Mouse (Mus musculus) stomach, postnatal 0 days (tissue): ENCODE results near the gene Spint3. TPM values are rescaled to one million over a fixed set of nuclear protein-coding genes. Genes with fewer than 3 reads are reported as not detected.

Experiments used
- ATAC-seq: fragments of 200-750 bp; cut with Nextera tagmentation; 2 replicates; pipeline ENCODE4 v1.8.0; 2017; ENCODE audit not compliant: low FRiP score, low TSS enrichment
- DNase-seq: peaks from one replicate; pipeline ENCODE4 v3.0.0-alpha.2; 2016; ENCODE audit warnings: low spot score
- H3K27ac ChIP-seq: fragments of 300-500 bp; sonication (generic); replicated peaks from 2 replicates; pipeline ENCODE4 v1.5.1; 2014; ENCODE audit warnings: mild to moderate bottlenecking, control low read depth
- H3K27me3 ChIP-seq: fragments of 300-500 bp; sonication (generic); 2 replicates; pipeline ENCODE4 v1.6.1; 2014; ENCODE audit warnings: low read length; ENCODE audit not compliant: control insufficient read depth, insufficient read depth
- H3K36me3 ChIP-seq: fragments of 300-500 bp; sonication (generic); 2 replicates; pipeline ENCODE4 v1.6.1; 2014; ENCODE audit warnings: low read length, mixed read lengths; ENCODE audit not compliant: control insufficient read depth, insufficient read depth
- H3K4me1 ChIP-seq: fragments of 300-500 bp; sonication (generic); replicated peaks from 2 replicates; pipeline ENCODE4 v1.6.1; 2014; ENCODE audit warnings: antibody characterized with exemption; ENCODE audit not compliant: control insufficient read depth, insufficient read depth
- H3K4me2 ChIP-seq: fragments of 300-500 bp; sonication (generic); replicated peaks from 2 replicates; pipeline ENCODE4 v1.6.1; 2014; ENCODE audit warnings: low read depth, mild to moderate bottlenecking, control low read depth, moderate library complexity
- H3K4me3 ChIP-seq: fragments of 300-500 bp; sonication (generic); 2 replicates; pipeline ENCODE4 v1.5.1; 2014; ENCODE audit warnings: low read depth, low read length, control low read depth
- H3K9ac ChIP-seq: fragments of 300-500 bp; sonication (generic); 2 replicates; pipeline ENCODE4 v1.6.1; 2014; ENCODE audit warnings: mild to moderate bottlenecking, low read length, control low read depth, mixed read lengths
- H3K9me3 ChIP-seq: fragments of 300-500 bp; sonication (generic); 2 replicates; pipeline ENCODE4 v1.6.1; 2016; ENCODE audit warnings: low read length; ENCODE audit not compliant: control insufficient read depth
- CTCF ChIP-seq: IDR thresholded peaks from 2 replicates; pipeline ENCODE4 v1.5.1; 2016; ENCODE audit warnings: antibody characterized with exemption, low read depth, mild to moderate bottlenecking, moderate library complexity
- EP300 ChIP-seq: optimal IDR thresholded peaks from 2 replicates; pipeline ENCODE3; 2016; ENCODE audit warnings: antibody characterized with exemption
- WGBS: fragments of 180-500 bp; shearing (Covaris S2); extraction: QIAGEN DNeasy Blood & Tissue Kit; methylation state at CpG from one replicate; pipeline ENCODE4 v1.1.7; 2014; 5-methylcytosine and 5-hydroxymethylcytosine counted together
- polyA plus RNA-seq: library from polyadenylated mRNA; unstranded; fragments of >200 nt; fragmentation: Nextera tagmentation; extraction: Ambion mirVana; gene quantifications from 2 replicates; pipeline ENCODE4 v1.2.1, GENCODE M21; 2015

Spint3 gene
- polyA plus RNA-seq, 1 experiment from 2014 or later: not detected

DNA sequence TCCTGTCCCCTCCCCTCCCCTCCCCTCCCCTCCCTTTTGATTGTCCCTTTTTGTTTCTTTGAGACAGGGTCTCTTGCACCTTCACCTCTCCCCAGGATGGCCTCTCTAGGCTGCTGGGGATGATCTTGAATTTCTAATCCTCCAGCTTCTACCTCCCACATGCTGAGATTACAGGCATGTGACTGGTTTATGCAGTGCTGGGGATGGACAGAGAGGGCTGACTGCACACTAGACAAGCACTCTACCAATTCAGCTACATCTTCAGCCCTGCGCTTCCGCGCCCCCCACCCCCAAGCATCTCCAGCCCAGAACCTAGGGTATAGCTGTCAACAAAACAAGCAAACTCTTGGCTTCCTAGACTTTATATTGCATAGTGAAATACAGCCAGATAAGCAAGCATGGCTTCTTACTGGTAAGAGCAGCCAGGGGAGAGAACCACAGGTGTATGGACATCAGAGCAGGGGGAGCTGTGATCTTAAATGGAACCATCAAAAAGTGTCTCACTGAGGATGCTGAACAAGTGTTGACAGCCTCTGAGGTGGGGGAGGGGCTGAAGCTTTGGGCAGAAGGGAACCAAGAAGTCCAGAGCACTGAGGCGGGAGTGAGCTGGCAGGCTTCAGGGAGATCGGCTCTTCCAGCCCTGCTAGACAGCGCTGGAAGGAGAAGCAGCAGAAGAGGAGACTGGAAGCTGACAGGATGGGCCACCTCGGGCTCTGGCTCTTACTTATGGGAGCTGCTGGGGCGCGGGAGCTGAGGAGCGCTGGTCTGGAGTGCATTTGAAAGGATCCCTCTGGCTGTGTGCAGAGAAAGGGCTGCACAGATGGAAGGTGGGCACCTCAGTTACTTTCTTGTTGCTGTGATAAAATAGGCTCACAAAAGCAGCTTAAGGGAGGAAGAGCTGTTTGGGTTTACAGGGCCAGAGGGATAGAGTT, 23.0 kb downstream of the Spint3 start:
- Histone ChIP-seq H3K27me3 (no peaks in the 10 kb centered on the region), H3K4me3 (no peak overlapping the region), H3K9ac (no peak overlapping the region), H3K4me1 (no peaks in the 10 kb centered on the region), H3K36me3 (no peaks in the 10 kb centered on the region), H3K27ac (no peak overlapping the region), H3K4me2 (no peak overlapping the region), H3K9me3 (no peaks in the 10 kb centered on the region)
- ATAC-seq: no peak
- no peak for TF ChIP-seq EP300
- TF ChIP-seq CTCF: no peak
- whole genome bisulfite sequencing: 38% methylated on average over 10 of the region's 10 CpGs
- DNase-seq: no peak

DNA sequence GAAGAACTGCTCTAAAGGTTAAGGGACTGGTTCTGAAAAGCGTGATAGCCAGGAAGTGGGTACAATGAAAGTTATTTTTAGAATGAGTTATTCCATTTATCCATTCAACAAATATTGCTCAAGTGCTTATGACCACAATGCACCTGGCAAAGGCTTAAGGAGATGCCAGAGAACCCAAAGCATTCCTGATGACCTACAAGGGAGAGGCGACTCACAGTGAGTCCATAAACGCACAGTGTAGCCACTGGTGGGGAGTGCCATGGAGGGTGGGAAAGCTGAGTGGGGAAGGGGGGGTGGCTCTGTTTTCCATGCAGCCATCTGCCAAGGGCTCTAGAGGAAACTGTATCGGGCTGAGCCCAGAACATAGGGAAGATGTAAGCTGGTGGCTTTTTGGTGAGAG, 23.9 kb downstream of the Spint3 start:
- H3K9me3 ChIP-seq: no peaks in the 10 kb centered on the region
- H3K4me1 ChIP-seq: no peaks in the 10 kb centered on the region
- no peak overlapping the region for H3K4me3 ChIP-seq
- no peaks in the 10 kb centered on the region for H3K27me3 ChIP-seq
- H3K27ac ChIP-seq: peak overlapping the region; percentile 35; the same call in 1 of the 2 replicates
- DNase-seq (peak; percentile 32), ATAC-seq (peak; percentile 84)
- H3K9ac ChIP-seq: no peak overlapping the region
- no peaks in the 10 kb centered on the region for H3K36me3 ChIP-seq
- WGBS: 31% methylated on average over 4 of the region's 4 CpGs
- TF ChIP-seq EP300 (no peak), CTCF (no peak)
- no peak overlapping the region for H3K4me2 ChIP-seq

DNA sequence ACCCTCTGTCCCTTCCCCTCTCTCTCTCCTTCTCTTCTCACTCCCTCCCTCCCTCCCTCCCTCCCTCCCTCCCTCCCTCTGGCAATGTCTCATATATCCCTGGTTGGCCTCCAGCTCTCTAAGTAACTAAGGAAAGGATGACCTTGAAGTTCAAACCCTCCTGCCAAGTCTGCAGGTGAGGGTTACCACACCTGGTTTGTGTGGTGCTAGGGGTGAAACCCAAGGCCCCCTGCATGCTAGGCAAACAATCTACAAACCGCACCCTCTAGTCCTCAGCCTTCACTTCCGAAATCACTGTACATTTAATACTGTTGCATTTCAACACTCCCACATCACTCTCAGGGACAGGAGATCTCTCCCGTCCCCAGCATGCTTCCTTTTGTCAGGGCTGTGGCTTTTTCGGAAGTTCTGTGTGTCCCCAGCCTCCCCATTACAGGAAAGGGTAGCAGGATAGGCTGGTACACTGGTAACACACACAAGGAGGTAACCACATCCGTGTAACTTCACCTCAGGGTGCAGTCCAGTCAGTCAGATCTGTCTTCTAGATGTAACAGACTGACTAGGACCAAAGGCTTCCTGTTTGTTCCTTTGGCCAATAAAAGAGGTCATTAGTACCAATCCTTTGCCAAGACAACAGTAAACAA, 28.7 kb downstream of the Spint3 start:
- Histone ChIP-seq H3K9ac (no peak overlapping the region), H3K27ac (0 out of 2 replicates have a peak overlapping the region, but pooled peaks have one; percentile 45), H3K4me2 (no peak overlapping the region), H3K4me3 (no peak overlapping the region), H3K36me3 (no peaks in the 10 kb centered on the region), H3K9me3 (no peaks in the 10 kb centered on the region), H3K27me3 (no peaks in the 10 kb centered on the region), H3K4me1 (0 out of 2 replicates have a peak, but pooled peaks cover 4% of the 10 kb centered on the region)
- TF ChIP-seq EP300: no peak
- TF ChIP-seq CTCF: no peak
- 30% methylated on average over 5 of the region's 5 CpGs for WGBS
- DNase-seq (peak; percentile 30), ATAC-seq (peak; percentile 69)

DNA sequence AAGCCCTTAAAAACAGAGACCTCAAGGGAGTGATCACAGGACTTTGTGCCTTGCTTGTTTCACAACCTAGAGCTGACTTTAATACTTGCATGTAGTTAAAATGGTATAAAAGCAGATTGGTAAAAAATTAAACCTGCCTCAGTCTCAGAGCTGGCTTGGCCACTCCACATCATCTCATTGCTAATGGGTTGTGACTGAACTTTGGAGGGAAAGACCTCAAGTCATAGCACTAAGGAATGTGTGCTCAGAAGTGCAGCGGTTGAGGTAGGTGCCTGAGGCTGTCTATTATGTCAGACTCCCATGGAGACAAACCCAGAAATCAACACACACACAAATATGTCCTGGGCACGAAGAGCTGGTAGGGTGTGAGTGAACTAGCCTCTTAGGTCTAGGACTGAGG, 29.5 kb downstream of the Spint3 start:
- H3K4me3 ChIP-seq: no peak overlapping the region
- 0 out of 2 replicates have a peak, but pooled peaks cover 4% of the 10 kb centered on the region for H3K4me1 ChIP-seq
- no peaks in the 10 kb centered on the region for H3K27me3 ChIP-seq
- TF ChIP-seq EP300 (no peak), CTCF (no peak)
- no peak overlapping the region for H3K4me2 ChIP-seq
- 42% methylated on average over 2 of the region's 2 CpGs for WGBS
- DNase-seq (no peak), ATAC-seq (no peak)
- H3K36me3 ChIP-seq: no peaks in the 10 kb centered on the region
- H3K9me3 ChIP-seq: no peaks in the 10 kb centered on the region
- 0 out of 2 replicates have a peak overlapping the region, but pooled peaks have one; percentile 4 for H3K27ac ChIP-seq
- H3K9ac ChIP-seq: no peak overlapping the region

- 73% methylated on average over 7 of the region's 7 CpGs for WGBS
- H3K9me3 ChIP-seq: no peaks in the 10 kb centered on the region
- H3K4me1 ChIP-seq: 0 out of 2 replicates have a peak, but pooled peaks cover 4% of the 10 kb centered on the region
- no peak overlapping the region for H3K4me2 ChIP-seq
- no peak overlapping the region for H3K9ac ChIP-seq
- no peak for TF ChIP-seq EP300
- no peak for TF ChIP-seq CTCF
- ATAC-seq: no peak
- DNase-seq: no peak
- H3K4me3 ChIP-seq: no peak overlapping the region
- H3K27me3 ChIP-seq: no peaks in the 10 kb centered on the region
- no peaks in the 10 kb centered on the region for H3K36me3 ChIP-seq
- no peak overlapping the region for H3K27ac ChIP-seq
Observed at GRCm38 (mm10) chr2:164542598-164542997, 30.7 kb downstream of the Spint3 start.

DNA sequence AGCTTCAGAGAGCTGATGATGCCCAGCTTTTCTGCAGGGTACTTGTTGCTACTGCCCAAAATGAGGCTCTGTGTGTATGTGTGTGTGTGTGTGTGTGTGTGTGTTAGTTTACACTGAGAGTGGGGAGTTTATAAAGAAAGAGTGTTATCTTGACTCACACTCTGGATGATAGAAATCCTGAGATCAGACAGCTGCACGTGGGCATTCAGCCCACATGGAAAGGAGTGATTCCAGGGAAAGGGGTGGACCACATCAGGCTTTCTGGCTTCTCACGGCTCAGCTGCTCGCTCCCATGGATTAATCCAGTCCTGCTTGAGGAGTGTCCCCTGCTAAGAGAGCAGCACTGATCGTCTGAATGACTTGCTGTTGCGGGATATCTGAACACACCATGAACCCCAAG, 31.1 kb downstream of the Spint3 start:
- 44% methylated on average over 5 of the region's 5 CpGs for WGBS
- DNase-seq: no peak
- TF ChIP-seq EP300 (no peak), CTCF (no peak)

More for the DNA sequence above, 31.1 kb downstream of the Spint3 start:
- no peaks in the 10 kb centered on the region for H3K27me3 ChIP-seq
- ATAC-seq: peak; percentile 9; the same call in 1 of the 2 replicates
- no peak overlapping the region for H3K4me2 ChIP-seq
- no peak overlapping the region for H3K9ac ChIP-seq
- H3K4me3 ChIP-seq: no peak overlapping the region
- H3K36me3 ChIP-seq: no peaks in the 10 kb centered on the region
- H3K27ac ChIP-seq: 0 out of 2 replicates have a peak overlapping the region, but pooled peaks have one; percentile 40
- H3K4me1 ChIP-seq: 0 out of 2 replicates have a peak, but pooled peaks cover 4% of the 10 kb centered on the region
- no peaks in the 10 kb centered on the region for H3K9me3 ChIP-seq
